Mouse (Mus musculus) testis, adult 2 months (tissue): ENCODE measurements around the gene Gnat3. TPM values are rescaled to one million over a fixed set of nuclear protein-coding genes. Genes with fewer than 3 reads are reported as not detected.

Source experiments
- H3K27ac ChIP-seq: fragments of 200-500 bp; 2 replicates; pipeline ENCODE4 v1.5.1; 2012; ENCODE audit warnings: low read depth, low read length; ENCODE audit not compliant: control insufficient read depth, insufficient read depth
- H3K27me3 ChIP-seq: fragments of 200-500 bp; 2 replicates; pipeline ENCODE4 v1.6.1; 2012; ENCODE audit warnings: mild to moderate bottlenecking, low read length, moderate library complexity; ENCODE audit not compliant: control insufficient read depth, insufficient read depth
- H3K36me3 ChIP-seq: fragments of 200-500 bp; 2 replicates; pipeline ENCODE4 v1.6.1; 2012; ENCODE audit warnings: mild to moderate bottlenecking, low read length; ENCODE audit not compliant: control insufficient read depth, insufficient read depth
- H3K4me1 ChIP-seq: fragments of 200-500 bp; 2 replicates; pipeline ENCODE4 v1.6.1; 2012; ENCODE audit warnings: low read length; ENCODE audit not compliant: control insufficient read depth, insufficient read depth
- H3K4me3 ChIP-seq: fragments of 200-500 bp; 2 replicates; pipeline ENCODE4 v1.5.1; 2012; ENCODE audit warnings: low read depth, mild to moderate bottlenecking, low read length, moderate library complexity, mixed read lengths; ENCODE audit not compliant: control insufficient read depth
- CTCF ChIP-seq: fragments of 200-500 bp; IDR thresholded peaks from 2 replicates; pipeline ENCODE4 v1.5.1; 2012; ENCODE audit warnings: low read depth, mild to moderate bottlenecking, inconsistent platforms, low read length, moderate library complexity; ENCODE audit not compliant: control insufficient read depth, insufficient read depth, insufficient replicate concordance
- POLR2A ChIP-seq: fragments of 200-500 bp; IDR thresholded peaks from 2 replicates; pipeline ENCODE4 v1.6.1; 2012; ENCODE audit warnings: low read depth, mild to moderate bottlenecking, inconsistent platforms, low read length, moderate library complexity; ENCODE audit not compliant: control insufficient read depth
- polyA plus RNA-seq: library from polyadenylated mRNA; depleted of rRNA; stranded (reverse); fragments of >200 nt; gene quantifications from 2 replicates; pipeline ENCODE4 v1.2.3, GENCODE M21; 2012

Gnat3 gene
- polyA plus RNA-seq, 1 experiment = not detected

- H3K36me3 ChIP-seq = no peaks in the 10 kb centered on the region
- no peak for TF ChIP-seq CTCF
- TF ChIP-seq POLR2A = no peak
- no peaks in the 10 kb centered on the region for H3K4me1 ChIP-seq
- no peaks in the 10 kb centered on the region for H3K27me3 ChIP-seq
- H3K4me3 ChIP-seq = no peak overlapping the region
- H3K27ac ChIP-seq = no peak overlapping the region
These were observed 24.0 kb upstream of the Gnat3 start for GRCm38 (mm10) chr5:17938170-17938939.

- TF ChIP-seq CTCF = no peak
- TF ChIP-seq POLR2A = no peak
- no peak overlapping the region for H3K27ac ChIP-seq
- H3K4me1 ChIP-seq = no peaks in the 10 kb centered on the region
- H3K27me3 ChIP-seq = no peaks in the 10 kb centered on the region
- H3K4me3 ChIP-seq = no peak overlapping the region
- H3K36me3 ChIP-seq = no peaks in the 10 kb centered on the region
These were observed 5.9 kb upstream of the Gnat3 start for GRCm38 (mm10) chr5:17956468-17956867.

GRCm38 (mm10) chr5:17969704-17970390, 7.5 kb downstream of the Gnat3 start:
- no peaks in the 10 kb centered on the region for H3K4me1 ChIP-seq
- no peaks in the 10 kb centered on the region for H3K36me3 ChIP-seq
- no peak overlapping the region for H3K4me3 ChIP-seq
- H3K27me3 ChIP-seq = no peaks in the 10 kb centered on the region
- TF ChIP-seq POLR2A (no peak), CTCF (no peak)
- H3K27ac ChIP-seq = no peak overlapping the region

GRCm38 (mm10) chr5:17970391-17970730, 8.0 kb downstream of the Gnat3 start:
- Histone ChIP-seq H3K36me3 (no peaks in the 10 kb centered on the region), H3K27ac (no peak overlapping the region), H3K4me3 (no peak overlapping the region), H3K4me1 (no peaks in the 10 kb centered on the region), H3K27me3 (no peaks in the 10 kb centered on the region)
- TF ChIP-seq CTCF = no peak
- no peak for TF ChIP-seq POLR2A

GRCm38 (mm10) chr5:17980501-17981121, 18.3 kb downstream of the Gnat3 start:
- no peaks in the 10 kb centered on the region for H3K4me1 ChIP-seq
- H3K27me3 ChIP-seq = no peaks in the 10 kb centered on the region
- H3K4me3 ChIP-seq = no peak overlapping the region
- no peaks in the 10 kb centered on the region for H3K36me3 ChIP-seq
- TF ChIP-seq POLR2A (no peak), CTCF (no peak)
- no peak overlapping the region for H3K27ac ChIP-seq

- Histone ChIP-seq H3K4me1 (no peaks in the 10 kb centered on the region), H3K27me3 (no peaks in the 10 kb centered on the region), H3K4me3 (no peak overlapping the region), H3K27ac (no peak overlapping the region), H3K36me3 (no peaks in the 10 kb centered on the region)
- TF ChIP-seq CTCF = no peak
- no peak for TF ChIP-seq POLR2A
These were observed 20.4 kb downstream of the Gnat3 start for GRCm38 (mm10) chr5:17982770-17983169.

GRCm38 (mm10) chr5:17984522-17984921, 22.2 kb downstream of the Gnat3 start:
- no peaks in the 10 kb centered on the region for H3K36me3 ChIP-seq
- no peak overlapping the region for H3K4me3 ChIP-seq
- H3K27ac ChIP-seq = no peak overlapping the region
- TF ChIP-seq CTCF = no peak
- TF ChIP-seq POLR2A = no peak
- no peaks in the 10 kb centered on the region for H3K27me3 ChIP-seq
- H3K4me1 ChIP-seq = no peaks in the 10 kb centered on the region

- Histone ChIP-seq H3K27ac (no peak overlapping the region), H3K4me3 (no peak overlapping the region)
These were observed 24.3 kb downstream of the Gnat3 start for GRCm38 (mm10) chr5:17986611-17987010.

More at GRCm38 (mm10) chr5:17986611-17987010, 24.3 kb downstream of the Gnat3 start:
- H3K36me3 ChIP-seq = no peaks in the 10 kb centered on the region
- H3K27me3 ChIP-seq = no peaks in the 10 kb centered on the region
- H3K4me1 ChIP-seq = no peaks in the 10 kb centered on the region
- TF ChIP-seq CTCF = no peak
- no peak for TF ChIP-seq POLR2A
